Mouse (Mus musculus): ENCODE measurements around the gene Klhl18. TPM values are rescaled to one million over a fixed set of nuclear protein-coding genes. Genes with fewer than 3 reads are reported as not detected.
"Not testable (repeated sequence)": the region's sequence is repeated elsewhere in the genome, so short reads cannot be mapped to it uniquely, and the experiment has no call there.

Klhl18 gene
- polyA plus RNA-seq, 1 experiment from 2014 or later = 9.4 TPM

GRCm38 (mm10) chr9:110388011-110388410 lies 88.5 kb downstream of the Klhl18 start:
- Histone ChIP-seq H3K4me2 (ENCODE audit: low read depth, low read length) (no peak overlapping the region), H3K36me3 (ENCODE audit: control insufficient read depth, insufficient read depth, low read length) (peaks cover 99% of the 10 kb centered on the region), H3K27ac (replicated peaks; ENCODE audit: low read depth, low read length) (no peak overlapping the region), H3K4me3 (ENCODE audit: low read depth, low read length) (no peak overlapping the region), H3K27me3 (replicated peaks; ENCODE audit: control insufficient read depth, insufficient read depth, low read length) (no peaks in the 10 kb centered on the region), H3K9me3 (ENCODE audit: control insufficient read depth, low read length) (no peaks in the 10 kb centered on the region), H3K4me1 (ENCODE audit: control insufficient read depth, insufficient read depth, low read length) (no peaks in the 10 kb centered on the region), H3K9ac (ENCODE audit: low read depth, low read length) (no peak overlapping the region)
- ATAC-seq (ENCODE audit: low read depth) = no peak
- 95% methylated on average over 7 of the region's 7 CpGs for WGBS
- DNase-seq (ENCODE audit: low spot score) = no peak

- Histone ChIP-seq H3K4me1 (ENCODE audit: control insufficient read depth, insufficient read depth, low read length) (no peaks in the 10 kb centered on the region), H3K9me3 (ENCODE audit: control insufficient read depth, low read length) (no peaks in the 10 kb centered on the region), H3K27ac (replicated peaks; ENCODE audit: low read depth, low read length) (no peak overlapping the region), H3K9ac (ENCODE audit: low read depth, low read length) (no peak overlapping the region), H3K4me2 (ENCODE audit: low read depth, low read length) (no peak overlapping the region), H3K36me3 (ENCODE audit: control insufficient read depth, insufficient read depth, low read length) (peaks cover 96% of the 10 kb centered on the region), H3K4me3 (ENCODE audit: low read depth, low read length) (no peak overlapping the region), H3K27me3 (replicated peaks; ENCODE audit: control insufficient read depth, insufficient read depth, low read length) (no peaks in the 10 kb centered on the region)
- ATAC-seq (ENCODE audit: low read depth) = no peak
- 84% methylated on average over 7 of the region's 7 CpGs for WGBS
- DNase-seq (ENCODE audit: low spot score) = no peak
Measured at GRCm38 (mm10) chr9:110384369-110384929, 92.0 kb downstream of the Klhl18 start.

- DNase-seq (ENCODE audit: low spot score) (no peak), ATAC-seq (ENCODE audit: low read depth) (no peak)
- H3K27me3 ChIP-seq (replicated peaks; ENCODE audit: control insufficient read depth, insufficient read depth, low read length) = no peaks in the 10 kb centered on the region
- no peak overlapping the region for H3K9ac ChIP-seq (ENCODE audit: low read depth, low read length)
- peaks cover 94% of the 10 kb centered on the region for H3K36me3 ChIP-seq (ENCODE audit: control insufficient read depth, insufficient read depth, low read length)
- no peaks in the 10 kb centered on the region for H3K4me1 ChIP-seq (ENCODE audit: control insufficient read depth, insufficient read depth, low read length)
- H3K4me2 ChIP-seq (ENCODE audit: low read depth, low read length) = no peak overlapping the region
- H3K27ac ChIP-seq (replicated peaks; ENCODE audit: low read depth, low read length) = peak overlapping the region; percentile 6; the same call in 1 of the 2 replicates
- H3K4me3 ChIP-seq (ENCODE audit: low read depth, low read length) = no peak overlapping the region
- 79% methylated on average over 9 of the region's 12 CpGs for WGBS
- H3K9me3 ChIP-seq (ENCODE audit: control insufficient read depth, low read length) = no peaks in the 10 kb centered on the region
Measured at GRCm38 (mm10) chr9:110381292-110381691, 95.2 kb downstream of the Klhl18 start.

- Histone ChIP-seq H3K27me3 (replicated peaks; ENCODE audit: control insufficient read depth, insufficient read depth, low read length) (no peaks in the 10 kb centered on the region), H3K9ac (ENCODE audit: low read depth, low read length) (no peak overlapping the region), H3K36me3 (ENCODE audit: control insufficient read depth, insufficient read depth, low read length) (peaks cover 94% of the 10 kb centered on the region), H3K4me1 (ENCODE audit: control insufficient read depth, insufficient read depth, low read length) (no peaks in the 10 kb centered on the region), H3K4me3 (ENCODE audit: low read depth, low read length) (no peak overlapping the region), H3K27ac (replicated peaks; ENCODE audit: low read depth, low read length) (no peak overlapping the region; the same call in 1 of the 2 replicates), H3K9me3 (ENCODE audit: control insufficient read depth, low read length) (no peaks in the 10 kb centered on the region), H3K4me2 (ENCODE audit: low read depth, low read length) (no peak overlapping the region)
- DNase-seq (ENCODE audit: low spot score) (no peak), ATAC-seq (ENCODE audit: low read depth) (no peak)
- 43% methylated on average over 19 of the region's 21 CpGs for WGBS
Measured at GRCm38 (mm10) chr9:110380662-110381061, 95.8 kb downstream of the Klhl18 start.

- no peaks in the 10 kb centered on the region for H3K4me1 ChIP-seq (ENCODE audit: control insufficient read depth, insufficient read depth, low read length)
- no peak for DNase-seq (ENCODE audit: low spot score)
- no peaks in the 10 kb centered on the region for H3K9me3 ChIP-seq (ENCODE audit: control insufficient read depth, low read length)
- no peak overlapping the region for H3K4me2 ChIP-seq (ENCODE audit: low read depth, low read length)
- no peak for ATAC-seq (ENCODE audit: low read depth)
- no peaks in the 10 kb centered on the region for H3K27me3 ChIP-seq (replicated peaks; ENCODE audit: control insufficient read depth, insufficient read depth, low read length)
- no peak overlapping the region for H3K9ac ChIP-seq (ENCODE audit: low read depth, low read length)
- no peak overlapping the region for H3K4me3 ChIP-seq (ENCODE audit: low read depth, low read length)
- H3K27ac ChIP-seq (replicated peaks; ENCODE audit: low read depth, low read length) = no peak overlapping the region
- 96% methylated on average over 7 of the region's 8 CpGs for WGBS
- peaks cover 92% of the 10 kb centered on the region for H3K36me3 ChIP-seq (ENCODE audit: control insufficient read depth, insufficient read depth, low read length)
Measured at GRCm38 (mm10) chr9:110379361-110379760, 97.1 kb downstream of the Klhl18 start.

- not testable (repeated sequence) for DNase-seq (ENCODE audit: low spot score); H3K27me3 ChIP-seq (replicated peaks; ENCODE audit: control insufficient read depth, insufficient read depth, low read length); H3K4me3 ChIP-seq (ENCODE audit: low read depth, low read length); ATAC-seq (ENCODE audit: low read depth); H3K27ac ChIP-seq (replicated peaks; ENCODE audit: low read depth, low read length); H3K4me1 ChIP-seq (ENCODE audit: control insufficient read depth, insufficient read depth, low read length); H3K9ac ChIP-seq (ENCODE audit: low read depth, low read length); H3K9me3 ChIP-seq (ENCODE audit: control insufficient read depth, low read length); H3K4me2 ChIP-seq (ENCODE audit: low read depth, low read length)
- H3K36me3 ChIP-seq (ENCODE audit: control insufficient read depth, insufficient read depth, low read length) = peaks cover 90% of the 10 kb centered on the region
- WGBS = 89% methylated on average over 11 of the region's 15 CpGs
Measured at GRCm38 (mm10) chr9:110377655-110378054, 98.8 kb downstream of the Klhl18 start.

Other genes with a start within 250 kb of the Klhl18 start
- gene Cspg5, start 232.9 kb downstream of the Klhl18 start, polyA plus RNA-seq (2014; fragmentation: Nextera tagmentation; extraction: Ambion mirVana) = 8.3 and 9.6 TPM in 2 replicates
- 17.7 and 21.5 TPM in 2 replicates for gene Elp6, start 171.5 kb downstream of the Klhl18 start, polyA plus RNA-seq (2014; fragmentation: Nextera tagmentation; extraction: Ambion mirVana)
- 30.3 and 33.0 TPM in 2 replicates for gene Scap, start 143.4 kb downstream of the Klhl18 start, polyA plus RNA-seq (2014; fragmentation: Nextera tagmentation; extraction: Ambion mirVana)
- gene Ptpn23, start 68.5 kb downstream of the Klhl18 start, polyA plus RNA-seq (2014; fragmentation: Nextera tagmentation; extraction: Ambion mirVana) = 15.3 and 16.6 TPM in 2 replicates
- gene Ngp, start 56.9 kb downstream of the Klhl18 start, polyA plus RNA-seq (2014; fragmentation: Nextera tagmentation; extraction: Ambion mirVana) = 7.4 and 10.8 TPM in 2 replicates
- gene Kif9, start 264 bp upstream of the Klhl18 start, polyA plus RNA-seq (2014; fragmentation: Nextera tagmentation; extraction: Ambion mirVana) = 1.7 and 4.1 TPM in 2 replicates
- 48.5 and 48.8 TPM in 2 replicates for gene Setd2, start 55.9 kb upstream of the Klhl18 start, polyA plus RNA-seq (2014; fragmentation: Nextera tagmentation; extraction: Ambion mirVana)
- gene Nradd, start 147.8 kb upstream of the Klhl18 start, polyA plus RNA-seq (2014; fragmentation: Nextera tagmentation; extraction: Ambion mirVana) = 21.2 and 30.4 TPM in 2 replicates
- 2.0 and 3.6 TPM in 2 replicates for gene Nbeal2, start 177.5 kb upstream of the Klhl18 start, polyA plus RNA-seq (2014; fragmentation: Nextera tagmentation; extraction: Ambion mirVana)
- 104 and 107 TPM in 2 replicates for gene Ccdc12, start 179.8 kb upstream of the Klhl18 start, polyA plus RNA-seq (2014; fragmentation: Nextera tagmentation; extraction: Ambion mirVana)